Mouse (Mus musculus): ENCODE data around the gene Vmn1r129.
"Not testable (repeated sequence)": the region's sequence is repeated elsewhere in the genome, so short reads cannot be mapped to it uniquely, and the experiment has no call there.

The Vmn1r129 gene

GRCm38 (mm10) chr7:21361191-21361590, at the start of gene Vmn1r129:
TSS of gene Vmn1r129 (minus strand) at chr7:21361291.
- not testable (repeated sequence) for DNase-seq

- DNase-seq, result not testable (repeated sequence)
These were observed 12.0 kb downstream of the Vmn1r129 start, which contains the start of gene Vmn1r128 for GRCm38 (mm10) chr7:21349073-21349472. TSS of gene Vmn1r128 (plus strand) at chr7:21349373.

- not testable (repeated sequence) for DNase-seq
These were observed 41.3 kb downstream of the Vmn1r129 start, which contains the start of gene Vmn1r127 for GRCm38 (mm10) chr7:21319761-21320160. TSS of gene Vmn1r127 (minus strand) at chr7:21319861.

Measured in thymus, postnatal 4 days (tissue).